Mouse (Mus musculus) hindbrain, postnatal 0 days (tissue): ENCODE measurements around the gene Mvk. TPM values are rescaled to one million over a fixed set of nuclear protein-coding genes. Genes with fewer than 3 reads are reported as not detected.

Experiments
- ATAC-seq: fragments of 200-750 bp; cut with Nextera tagmentation; 2 replicates; pipeline ENCODE4 v1.8.0; 2017; ENCODE audit warnings: mild to moderate bottlenecking, moderate TSS enrichment, moderate library complexity
- DNase-seq: peaks from one replicate; pipeline ENCODE4 v3.0.0-alpha.2; 2015; ENCODE audit warnings: low spot score
- H3K27ac ChIP-seq: fragments of 300-500 bp; sonication (generic); 2 replicates; pipeline ENCODE4 v1.5.1; 2014; ENCODE audit warnings: mild to moderate bottlenecking
- H3K27me3 ChIP-seq: fragments of 300-500 bp; sonication (generic); 2 replicates; pipeline ENCODE4 v1.6.1; 2014; ENCODE audit warnings: low read length, mixed read lengths; ENCODE audit not compliant: insufficient read depth
- H3K36me3 ChIP-seq: fragments of 300-500 bp; sonication (generic); 2 replicates; pipeline ENCODE4 v1.6.1; 2014; ENCODE audit warnings: low read length, mixed read lengths; ENCODE audit not compliant: insufficient read depth
- H3K4me1 ChIP-seq: fragments of 300-500 bp; sonication (generic); 2 replicates; pipeline ENCODE4 v1.6.1; 2014; ENCODE audit warnings: antibody characterized with exemption, low read length, mixed read lengths; ENCODE audit not compliant: insufficient read depth
- H3K4me2 ChIP-seq: fragments of 300-500 bp; sonication (generic); 2 replicates; pipeline ENCODE4 v1.6.1; 2014; ENCODE audit warnings: low read depth, mild to moderate bottlenecking, low read length, moderate library complexity, mixed read lengths
- H3K4me3 ChIP-seq: fragments of 300-500 bp; sonication (generic); 2 replicates; pipeline ENCODE4 v1.5.1; 2014; ENCODE audit warnings: low read length
- H3K9ac ChIP-seq: fragments of 300-500 bp; sonication (generic); replicated peaks from 2 replicates; pipeline ENCODE4 v1.6.1; 2014; ENCODE audit warnings: mild to moderate bottlenecking, low read length, moderate library complexity, mixed read lengths
- H3K9me3 ChIP-seq: fragments of 300-500 bp; sonication (generic); 2 replicates; pipeline ENCODE4 v1.6.1; 2016; ENCODE audit warnings: low read length, mixed read lengths
- CTCF ChIP-seq: IDR thresholded peaks from 2 replicates; pipeline ENCODE4 v1.5.1; 2016; ENCODE audit warnings: antibody characterized with exemption, control low read depth, low read depth
- WGBS: fragments of 180-500 bp; shearing (Covaris S2); extraction: QIAGEN DNeasy Blood & Tissue Kit; methylation state at CpG from one replicate; pipeline ENCODE4 v1.1.7; 2014; 5-methylcytosine and 5-hydroxymethylcytosine counted together
- polyA plus RNA-seq: library from polyadenylated mRNA; unstranded; fragments of >200 nt; fragmentation: Nextera tagmentation; extraction: Ambion mirVana; gene quantifications from 2 replicates; pipeline ENCODE4 v1.2.1, GENCODE M21; 2015
- total RNA-seq: library from RNA; depleted of rRNA; stranded (reverse); fragments of >200 nt; gene quantifications from 2 replicates; pipeline ENCODE4 v1.2.3, GENCODE M21; 2014

The Mvk gene
- total and polyA plus RNA-seq, 2 experiments from 2014 or later: 71.9 to 143 TPM

GRCm38 (mm10) chr5:114412361-114412998, 31.6 kb upstream of the Mvk start:
- Histone ChIP-seq H3K27ac (no peak overlapping the region), H3K4me2 (no peak overlapping the region), H3K9ac (no peak overlapping the region), H3K27me3 (no peaks in the 10 kb centered on the region), H3K4me3 (no peak overlapping the region), H3K4me1 (no peaks in the 10 kb centered on the region), H3K9me3 (no peaks in the 10 kb centered on the region), H3K36me3 (peaks cover 83% of the 10 kb centered on the region)
- TF ChIP-seq CTCF: no peak
- ATAC-seq (no peak), DNase-seq (no peak)
- 84% methylated on average over 23 of the region's 23 CpGs for WGBS

GRCm38 (mm10) chr5:114413067-114413735, 30.9 kb upstream of the Mvk start:
- TF ChIP-seq CTCF: no peak
- Histone ChIP-seq H3K36me3 (peaks cover 82% of the 10 kb centered on the region), H3K9me3 (no peaks in the 10 kb centered on the region), H3K27me3 (no peaks in the 10 kb centered on the region), H3K9ac (no peak overlapping the region), H3K27ac (no peak overlapping the region), H3K4me3 (no peak overlapping the region), H3K4me1 (no peaks in the 10 kb centered on the region), H3K4me2 (no peak overlapping the region)
- DNase-seq: no peak
- no peak for ATAC-seq
- WGBS: 81% methylated on average over 16 of the region's 16 CpGs

GRCm38 (mm10) chr5:114415606-114416005, 28.5 kb upstream of the Mvk start:
- Histone ChIP-seq H3K9me3 (no peaks in the 10 kb centered on the region), H3K27me3 (no peaks in the 10 kb centered on the region), H3K4me2 (no peak overlapping the region), H3K9ac (no peak overlapping the region), H3K36me3 (peaks cover 81% of the 10 kb centered on the region), H3K4me3 (no peak overlapping the region), H3K27ac (no peak overlapping the region), H3K4me1 (no peaks in the 10 kb centered on the region)
- TF ChIP-seq CTCF: no peak
- ATAC-seq: no peak
- no peak for DNase-seq
- 89% methylated on average over 5 of the region's 5 CpGs for WGBS

GRCm38 (mm10) chr5:114416855-114417254, 27.2 kb upstream of the Mvk start:
- H3K4me1 ChIP-seq: no peaks in the 10 kb centered on the region
- ATAC-seq (no peak), DNase-seq (no peak)
- no peak overlapping the region for H3K27ac ChIP-seq
- H3K27me3 ChIP-seq: no peaks in the 10 kb centered on the region
- no peaks in the 10 kb centered on the region for H3K9me3 ChIP-seq
- H3K4me3 ChIP-seq: no peak overlapping the region
- H3K36me3 ChIP-seq: peaks cover 73% of the 10 kb centered on the region
- no peak overlapping the region for H3K4me2 ChIP-seq
- TF ChIP-seq CTCF: no peak
- WGBS: 86% methylated on average over 8 of the region's 8 CpGs
- no peak overlapping the region for H3K9ac ChIP-seq

- ATAC-seq (peak; percentile 69; the same call in 1 of the 2 replicates), DNase-seq (peak; percentile 59)
- TF ChIP-seq CTCF: peak; percentile 75
- Histone ChIP-seq H3K27ac (no peak overlapping the region), H3K36me3 (peaks cover 61% of the 10 kb centered on the region), H3K27me3 (no peaks in the 10 kb centered on the region), H3K4me2 (no peak overlapping the region), H3K9me3 (no peaks in the 10 kb centered on the region), H3K9ac (no peak overlapping the region), H3K4me3 (no peak overlapping the region), H3K4me1 (no peaks in the 10 kb centered on the region)
- whole genome bisulfite sequencing: 88% methylated on average over 8 of the region's 8 CpGs
Observed at GRCm38 (mm10) chr5:114418541-114418940, 25.5 kb upstream of the Mvk start.

- Histone ChIP-seq H3K9me3 (no peaks in the 10 kb centered on the region), H3K4me1 (peaks cover 1% of the 10 kb centered on the region; the same call in 1 of the 2 replicates), H3K27ac (no peak overlapping the region), H3K36me3 (peaks cover 39% of the 10 kb centered on the region), H3K27me3 (no peaks in the 10 kb centered on the region), H3K4me2 (no peak overlapping the region), H3K4me3 (no peak overlapping the region), H3K9ac (no peak overlapping the region)
- DNase-seq: no peak
- no peak for TF ChIP-seq CTCF
- ATAC-seq: no peak
- WGBS: 76% methylated on average over 11 of the region's 11 CpGs
Observed at GRCm38 (mm10) chr5:114421561-114422298, 22.3 kb upstream of the Mvk start.
